Mouse (Mus musculus) cortical plate, adult 2 months (tissue): ENCODE data around the gene Fndc3c1.

Experiments used
- CTCF ChIP-seq: fragments of 200-500 bp; IDR thresholded peaks from 2 replicates; pipeline ENCODE4 v1.5.1; 2011; ENCODE audit warnings: mild to moderate bottlenecking, control low read depth, low read length; ENCODE audit not compliant: insufficient read depth; ENCODE audit errors: extremely low read depth
- POLR2A ChIP-seq: fragments of 200-500 bp; IDR thresholded peaks from 2 replicates; pipeline ENCODE4 v1.6.1; 2011; ENCODE audit warnings: mild to moderate bottlenecking, low read length, control low read depth; ENCODE audit not compliant: insufficient read depth; ENCODE audit errors: extremely low read depth

DNA sequence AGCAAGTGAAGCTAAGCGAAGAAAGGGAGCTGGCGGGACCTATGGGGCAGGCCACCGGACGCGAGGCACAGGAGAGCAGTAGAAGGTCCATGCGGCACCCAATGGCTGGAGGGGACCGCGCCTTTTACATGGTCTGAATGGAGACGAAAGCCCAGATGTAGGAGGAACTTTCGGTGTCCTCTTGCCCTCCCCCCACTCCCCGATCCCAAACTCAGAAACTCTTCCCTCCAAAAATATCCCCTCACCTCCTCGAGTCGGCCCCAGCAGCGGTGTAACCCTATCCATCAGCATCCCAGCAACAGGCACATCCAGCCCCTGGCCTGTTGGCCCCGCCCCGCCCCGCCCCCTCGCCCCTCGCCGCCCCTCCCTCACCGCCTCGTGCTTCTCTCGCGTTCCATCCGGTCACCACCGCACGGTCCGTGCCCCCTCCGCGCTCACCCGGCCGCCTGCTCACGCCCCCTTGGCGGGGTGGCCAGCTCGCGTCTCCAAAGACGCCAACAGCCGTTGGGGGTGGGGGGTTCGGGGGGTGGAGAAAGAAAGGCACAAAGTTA lies at the start of gene Fndc3c1:
- TF ChIP-seq POLR2A (no peak), CTCF (no peak)
